Mouse (Mus musculus): ENCODE measurements around the gene Mitf.

- TF ChIP-seq POLR2A (IDR thresholded peaks at IDR 0.05; ENCODE audit: borderline replicate concordance, extremely low read depth, low read depth, low read length): no peak
- peak; percentile 52 for TF ChIP-seq CTCF (IDR thresholded peaks at IDR 0.05; ENCODE audit: insufficient read depth, low read length)
Measured at GRCm38 (mm10) chr6:98005566-98005965, 198.7 kb downstream of the Mitf start.
